Mouse (Mus musculus) small intestine, adult 2 months (tissue): ENCODE data around the gene Slc51a.

Experiments used
- CTCF ChIP-seq: fragments of 200-500 bp; IDR thresholded peaks from 2 replicates; pipeline ENCODE4 v1.5.1; 2012; ENCODE audit warnings: low read depth, mild to moderate bottlenecking, control low read depth, inconsistent platforms, low read length, moderate library complexity, mixed read lengths; ENCODE audit not compliant: insufficient replicate concordance, insufficient read length; ENCODE audit errors: extremely low read depth
- POLR2A ChIP-seq: fragments of 200-500 bp; IDR thresholded peaks from 2 replicates; pipeline ENCODE4 v1.6.1; 2012; ENCODE audit warnings: low read depth, mild to moderate bottlenecking, control low read depth, inconsistent platforms, low read length, moderate library complexity

GRCm38 (mm10) chr16:32495965-32496364 lies 8.3 kb upstream of the Slc51a start, which contains the start of gene Zdhhc19:
- no peak for TF ChIP-seq POLR2A
- TF ChIP-seq CTCF, result no peak
